Mouse (Mus musculus) olfactory bulb, adult 2 months (tissue): ENCODE data around the gene B3gntl1.

ENCODE experiments used
- CTCF ChIP-seq: fragments of 200-500 bp; IDR thresholded peaks from 2 replicates; pipeline ENCODE4 v1.5.1; 2012; ENCODE audit warnings: low read depth, mild to moderate bottlenecking, low read length, moderate library complexity; ENCODE audit not compliant: insufficient read depth
- POLR2A ChIP-seq: fragments of 200-500 bp; IDR thresholded peaks from 2 replicates; pipeline ENCODE4 v1.6.1; 2012; ENCODE audit warnings: mild to moderate bottlenecking, low read depth, low read length, moderate library complexity; ENCODE audit not compliant: insufficient read depth

DNA sequence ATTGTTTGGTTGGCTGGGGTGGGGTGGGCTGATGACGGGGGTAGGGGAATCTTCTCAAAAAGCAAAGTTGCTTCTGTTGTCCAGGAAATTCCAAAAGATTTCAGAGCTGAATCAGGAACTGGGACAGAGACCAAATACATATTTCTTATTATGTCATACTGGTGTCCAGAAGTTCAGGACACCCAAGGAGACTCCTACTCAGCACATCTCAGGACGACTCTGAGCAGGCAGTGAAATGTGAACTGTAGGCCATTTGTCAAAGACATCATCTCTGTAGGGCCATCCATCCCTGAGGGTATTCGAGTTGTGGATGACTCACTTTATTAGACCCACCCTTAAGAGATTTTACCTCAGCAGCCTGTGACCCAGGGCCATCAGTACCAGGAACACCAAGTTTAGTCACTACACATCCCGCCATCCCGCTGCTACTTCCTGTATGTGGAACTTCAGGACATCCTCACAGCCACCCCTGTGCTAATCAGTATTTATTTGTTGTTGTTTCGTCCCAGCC is 12.6 kb upstream of the B3gntl1 start:
- TF ChIP-seq CTCF (no peak), POLR2A (no peak)
